Mouse (Mus musculus): ENCODE results near the gene Zfp667. TPM values are rescaled to one million over a fixed set of nuclear protein-coding genes. Genes with fewer than 3 reads are reported as not detected.
A peak's percentile ranks its signal among the peaks of the same experiment; 100 is the strongest.

Gene Zfp667
- total RNA-seq, 2 experiments from 2014 or later = 6.4 to 7.8 TPM

- DNase-seq = no peak
These were observed 44.3 kb downstream of the Zfp667 start for GRCm38 (mm10) chr7:6330458-6331232.

GRCm38 (mm10) chr7:6331233-6331956 lies 45.0 kb downstream of the Zfp667 start, which contains the start of gene Zfp583:
Gene Zfp583 (minus strand): TSS chr7:6331285.
- peak; percentile 89 for DNase-seq

- DNase-seq = no peak
These were observed 53.5 kb downstream of the Zfp667 start for GRCm38 (mm10) chr7:6339865-6340264.

GRCm38 (mm10) chr7:6343501-6344071 lies 57.2 kb downstream of the Zfp667 start, which contains the start of gene Gm3854:
Gene Gm3854 (plus strand): TSS chr7:6343759.
- DNase-seq = peak; percentile 62

GRCm38 (mm10) chr7:6344124-6344523 lies 57.7 kb downstream of the Zfp667 start:
- no peak for DNase-seq

Other genes with a start within 250 kb of the Zfp667 start
- not detected for gene Nlrp4c, start 241.4 kb upstream of the Zfp667 start, total RNA-seq (2021)
- gene Zfp787, start 130.6 kb upstream of the Zfp667 start, total RNA-seq (2021) = 10 to 100 TPM; 46.2 to 61.5 TPM
- 10 to 100 TPM; 26.4 to 27.9 TPM for gene Zfp444, start 114.4 kb upstream of the Zfp667 start, total RNA-seq (2021)
- gene Galp, start 89.5 kb upstream of the Zfp667 start, total RNA-seq (2021) = not detected
- gene Zscan5b, start 64.3 kb upstream of the Zfp667 start, total RNA-seq (2021) = not detected
- gene Epp13, start 33.9 kb upstream of the Zfp667 start, total RNA-seq (2021) = not detected
- 1 to 10 TPM; 2.7 to 3.1 TPM for gene Zfp583, start 44.7 kb downstream of the Zfp667 start, total RNA-seq (2021)
- under 1 TPM; 0.87 to 0.91 TPM for gene Gm3854, start 57.2 kb downstream of the Zfp667 start, total RNA-seq (2021)
- 1 to 10 TPM; 1.1 to 2.6 TPM for gene Zfp78, start 76.7 kb downstream of the Zfp667 start, total RNA-seq (2021)
- gene Zfp28, start 96.7 kb downstream of the Zfp667 start, total RNA-seq (2021) = 1 to 10 TPM; 3.9 to 8.9 TPM
- under 1 TPM; 0.21 to 0.36 TPM for gene Smim17, start 112.1 kb downstream of the Zfp667 start, total RNA-seq (2021)
- gene Gm20715, start 123.7 kb downstream of the Zfp667 start, total RNA-seq (2021) = under 1 TPM in 1 of 2 experiments, not detected in 1; 0.09 TPM
- not detected for gene Olfr1344, start 152.1 kb downstream of the Zfp667 start, total RNA-seq (2021)
- not detected for gene Olfr1336, start 169.6 kb downstream of the Zfp667 start, total RNA-seq (2021)
- not detected for gene Olfr1346, start 180.5 kb downstream of the Zfp667 start, total RNA-seq (2021)
- not detected for gene Olfr5, start 200.4 kb downstream of the Zfp667 start, total RNA-seq (2021)
- not detected for gene Olfr1347, start 213.2 kb downstream of the Zfp667 start, total RNA-seq (2021)
- not detected for gene Olfr1348, start 222.2 kb downstream of the Zfp667 start, total RNA-seq (2021)
- not detected for gene Olfr1349, start 236.4 kb downstream of the Zfp667 start, total RNA-seq (2021)

All from adrenal gland, postnatal 10 days (tissue).